Mouse (Mus musculus) midbrain, embryonic 15.5 days (tissue): ENCODE results near the gene Prrc2b. TPM values are rescaled to one million over a fixed set of nuclear protein-coding genes. Genes with fewer than 3 reads are reported as not detected.

Experiments
- ATAC-seq: fragments of 200-750 bp; cut with Nextera tagmentation; replicated peaks from 2 replicates; pipeline ENCODE4 v1.8.0; 2017; ENCODE audit warnings: moderate TSS enrichment
- H3K27ac ChIP-seq: fragments of 300-500 bp; sonication (generic); 2 replicates; pipeline ENCODE4 v1.5.1; 2015; ENCODE audit warnings: mild to moderate bottlenecking, inconsistent platforms
- H3K27me3 ChIP-seq: fragments of 300-500 bp; sonication (generic); replicated peaks from 2 replicates; pipeline ENCODE4 v1.6.1; 2015; ENCODE audit warnings: inconsistent platforms
- H3K36me3 ChIP-seq: fragments of 300-500 bp; sonication (generic); replicated peaks from 2 replicates; pipeline ENCODE4 v1.6.1; 2015; ENCODE audit warnings: inconsistent platforms
- H3K4me1 ChIP-seq: fragments of 300-500 bp; sonication (generic); 2 replicates; pipeline ENCODE4 v1.6.1; 2015; ENCODE audit warnings: inconsistent platforms
- H3K4me2 ChIP-seq: fragments of 300-500 bp; sonication (generic); 2 replicates; pipeline ENCODE4 v1.6.1; 2015; ENCODE audit warnings: inconsistent platforms, mild to moderate bottlenecking, moderate library complexity
- H3K4me3 ChIP-seq: fragments of 300-500 bp; sonication (generic); 2 replicates; pipeline ENCODE4 v1.5.1; 2015; ENCODE audit warnings: mild to moderate bottlenecking, inconsistent platforms
- H3K9ac ChIP-seq: fragments of 300-500 bp; sonication (generic); 2 replicates; pipeline ENCODE4 v1.6.1; 2015; ENCODE audit warnings: mild to moderate bottlenecking, inconsistent platforms
- H3K9me3 ChIP-seq: fragments of 300-500 bp; sonication (generic); 2 replicates; pipeline ENCODE4 v1.6.1; 2016; ENCODE audit warnings: inconsistent platforms
- WGBS: fragments of 180-500 bp; shearing (Covaris S2); methylation state at CpG from one replicate; pipeline ENCODE4 v1.1.7; 2015; ENCODE audit warnings: mixed read lengths; 5-methylcytosine and 5-hydroxymethylcytosine counted together
- polyA plus RNA-seq: library from polyadenylated mRNA; unstranded; fragments of >200 nt; fragmentation: Nextera tagmentation; extraction: Ambion mirVana; gene quantifications from 2 replicates; pipeline ENCODE4 v1.2.1, GENCODE M21; 2015

Gene Prrc2b
- polyA plus RNA-seq, 1 experiment from 2014 or later: 92.2 TPM

GRCm38 (mm10) chr2:32121785-32122184 is 29.1 kb upstream of the Prrc2b start:
- Histone ChIP-seq H3K36me3 (no peaks in the 10 kb centered on the region), H3K27me3 (no peaks in the 10 kb centered on the region), H3K4me2 (no peak overlapping the region), H3K27ac (no peak overlapping the region), H3K4me1 (no peaks in the 10 kb centered on the region), H3K9me3 (no peaks in the 10 kb centered on the region), H3K4me3 (no peak overlapping the region), H3K9ac (no peak overlapping the region)
- no peak for ATAC-seq
- WGBS: 68% methylated on average over 2 of the region's 2 CpGs

- Histone ChIP-seq H3K4me1 (0 out of 2 replicates have a peak, but pooled peaks cover 3% of the 10 kb centered on the region), H3K9ac (no peak overlapping the region), H3K9me3 (no peaks in the 10 kb centered on the region), H3K27me3 (no peaks in the 10 kb centered on the region), H3K27ac (no peak overlapping the region), H3K4me3 (no peak overlapping the region), H3K36me3 (no peaks in the 10 kb centered on the region), H3K4me2 (no peak overlapping the region)
- WGBS: 28% methylated on average over 16 of the region's 16 CpGs
- ATAC-seq: no peak
Observed at GRCm38 (mm10) chr2:32127653-32128535, 23.0 kb upstream of the Prrc2b start.

- Histone ChIP-seq H3K4me2 (no peak overlapping the region), H3K4me1 (0 out of 2 replicates have a peak, but pooled peaks cover 3% of the 10 kb centered on the region), H3K36me3 (no peaks in the 10 kb centered on the region), H3K27ac (no peak overlapping the region), H3K9ac (no peak overlapping the region), H3K4me3 (no peak overlapping the region), H3K9me3 (no peaks in the 10 kb centered on the region), H3K27me3 (no peaks in the 10 kb centered on the region)
- ATAC-seq: no peak
- WGBS: 84% methylated on average over 5 of the region's 5 CpGs
Observed at GRCm38 (mm10) chr2:32128536-32128841, 22.4 kb upstream of the Prrc2b start.

GRCm38 (mm10) chr2:32129383-32130074 is 21.4 kb upstream of the Prrc2b start:
- Histone ChIP-seq H3K36me3 (no peaks in the 10 kb centered on the region), H3K27me3 (no peaks in the 10 kb centered on the region), H3K27ac (no peak overlapping the region), H3K4me1 (0 out of 2 replicates have a peak, but pooled peaks cover 3% of the 10 kb centered on the region), H3K9ac (no peak overlapping the region), H3K9me3 (no peaks in the 10 kb centered on the region), H3K4me3 (no peak overlapping the region), H3K4me2 (no peak overlapping the region)
- no peak for ATAC-seq
- 64% methylated on average over 11 of the region's 11 CpGs for WGBS

- Histone ChIP-seq H3K27me3 (no peaks in the 10 kb centered on the region), H3K9me3 (no peaks in the 10 kb centered on the region), H3K4me2 (no peak overlapping the region), H3K36me3 (no peaks in the 10 kb centered on the region), H3K9ac (no peak overlapping the region), H3K27ac (no peak overlapping the region), H3K4me3 (no peak overlapping the region), H3K4me1 (0 out of 2 replicates have a peak, but pooled peaks cover 3% of the 10 kb centered on the region)
- 32% methylated on average over 6 of the region's 6 CpGs for WGBS
- ATAC-seq: no peak
Observed at GRCm38 (mm10) chr2:32130435-32130834, 20.4 kb upstream of the Prrc2b start.

- Histone ChIP-seq H3K27ac (no peak overlapping the region), H3K27me3 (no peaks in the 10 kb centered on the region), H3K4me2 (no peak overlapping the region), H3K36me3 (no peaks in the 10 kb centered on the region), H3K9me3 (no peaks in the 10 kb centered on the region), H3K4me3 (no peak overlapping the region), H3K9ac (no peak overlapping the region), H3K4me1 (0 out of 2 replicates have a peak, but pooled peaks cover 3% of the 10 kb centered on the region)
- 86% methylated on average over 9 of the region's 9 CpGs for WGBS
- no peak for ATAC-seq
Observed at GRCm38 (mm10) chr2:32131205-32131834, 19.6 kb upstream of the Prrc2b start.

GRCm38 (mm10) chr2:32131866-32132566 is 18.9 kb upstream of the Prrc2b start:
- Histone ChIP-seq H3K4me2 (no peak overlapping the region), H3K4me1 (peaks cover 5% of the 10 kb centered on the region), H3K9ac (no peak overlapping the region), H3K9me3 (no peaks in the 10 kb centered on the region), H3K27me3 (no peaks in the 10 kb centered on the region), H3K4me3 (no peak overlapping the region), H3K27ac (no peak overlapping the region), H3K36me3 (no peaks in the 10 kb centered on the region)
- no peak for ATAC-seq
- WGBS: 68% methylated on average over 6 of the region's 6 CpGs

- Histone ChIP-seq H3K4me1 (peaks cover 9% of the 10 kb centered on the region), H3K4me3 (no peak overlapping the region), H3K27ac (no peak overlapping the region), H3K36me3 (no peaks in the 10 kb centered on the region), H3K9me3 (no peaks in the 10 kb centered on the region), H3K4me2 (no peak overlapping the region), H3K27me3 (no peaks in the 10 kb centered on the region), H3K9ac (no peak overlapping the region)
- no peak for ATAC-seq
- WGBS: 4% methylated on average over 12 of the region's 12 CpGs
Observed at GRCm38 (mm10) chr2:32132567-32132992, 18.3 kb upstream of the Prrc2b start.

- no peak overlapping the region for H3K4me3 ChIP-seq
- H3K4me1 ChIP-seq: peaks cover 14% of the 10 kb centered on the region
- no peaks in the 10 kb centered on the region for H3K36me3 ChIP-seq
- 8% methylated on average over 2 of the region's 2 CpGs for WGBS
- H3K9me3 ChIP-seq: no peaks in the 10 kb centered on the region
- ATAC-seq: no peak
- no peak overlapping the region for H3K27ac ChIP-seq
- H3K9ac ChIP-seq: no peak overlapping the region
- H3K27me3 ChIP-seq: no peaks in the 10 kb centered on the region
- no peak overlapping the region for H3K4me2 ChIP-seq
Observed at GRCm38 (mm10) chr2:32134039-32134438, 16.8 kb upstream of the Prrc2b start.

- peak overlapping the region; percentile 43 for H3K4me3 ChIP-seq
- H3K36me3 ChIP-seq: no peaks in the 10 kb centered on the region
- peak overlapping the region; percentile 47 for H3K9ac ChIP-seq
- peak overlapping the region; percentile 75 for H3K27ac ChIP-seq
- no peaks in the 10 kb centered on the region for H3K27me3 ChIP-seq
- peak overlapping the region; percentile 83 for H3K4me2 ChIP-seq
- H3K9me3 ChIP-seq: no peaks in the 10 kb centered on the region
- peaks cover 15% of the 10 kb centered on the region for H3K4me1 ChIP-seq
- under 1% methylated on average over 40 of the region's 40 CpGs for WGBS
- peak; percentile 98 for ATAC-seq
Observed at GRCm38 (mm10) chr2:32137667-32138266, 13.1 kb upstream of the Prrc2b start.

- 72% methylated on average over 5 of the region's 5 CpGs for WGBS
- Histone ChIP-seq H3K27ac (no peak overlapping the region), H3K36me3 (no peaks in the 10 kb centered on the region), H3K27me3 (no peaks in the 10 kb centered on the region), H3K4me2 (no peak overlapping the region), H3K4me3 (no peak overlapping the region), H3K9me3 (no peaks in the 10 kb centered on the region), H3K4me1 (peaks cover 15% of the 10 kb centered on the region), H3K9ac (no peak overlapping the region)
- ATAC-seq: no peak
Observed at GRCm38 (mm10) chr2:32139377-32139776, 11.5 kb upstream of the Prrc2b start.
